10 mouse cellular contexts compared by ENCODE assay signal in the genomic region with DNA sequence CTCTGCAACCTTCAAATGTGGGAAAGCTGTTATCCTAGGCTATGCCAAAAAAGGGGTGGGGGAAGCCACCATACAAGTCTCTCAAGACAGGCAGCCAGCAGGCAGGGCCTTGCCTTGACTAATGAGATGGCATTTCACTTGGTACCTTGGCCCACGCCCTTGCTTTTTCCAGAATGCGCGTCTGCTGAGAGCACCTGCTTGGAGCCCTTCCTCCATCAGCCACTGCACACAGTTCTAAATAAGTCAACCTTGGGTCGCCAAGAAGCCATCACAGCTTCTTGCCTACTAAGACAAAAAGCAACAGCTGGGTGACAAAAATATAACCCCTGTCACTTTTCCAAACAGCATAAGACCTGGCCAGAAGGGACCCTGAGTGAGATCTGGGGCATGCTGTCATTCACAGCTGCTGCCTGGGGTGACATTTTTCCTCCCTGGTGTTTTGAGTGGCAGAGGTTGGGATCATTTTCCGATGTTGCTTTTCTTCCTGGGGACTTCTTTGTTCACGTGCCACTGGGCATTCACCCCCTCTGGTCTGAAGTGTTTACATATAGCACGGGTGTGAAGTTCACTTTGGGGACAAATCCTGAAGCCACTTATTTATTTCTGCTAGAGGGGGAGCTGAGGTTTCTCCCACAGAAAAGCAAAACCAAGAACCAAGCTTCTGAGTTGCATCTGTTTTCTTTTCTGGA.
A peak's percentile ranks its signal among the peaks of the same experiment; 100 is the strongest.
DNase-seq lines count a peak whose midpoint lies in the region; ATAC-seq and TF ChIP-seq lines count a peak whose summit lies in the region.
"Had no signal": no experiment of that assay in that cellular context is flagged by ENCODE, and none has a peak within 500 bp of the region (broad histone marks: within the 10 kb centered on the region; RNA-seq: fewer than 3 reads in every experiment).

No protein-coding gene starts in this region.

- no peaks in the 10 kb centered on the region for H3K27me3 ChIP-seq in hindbrain, postnatal 0 days (ENCODE audit: insufficient read depth, low read length)

- TF ChIP-seq CTCF in hindbrain, postnatal 0 days (IDR thresholded peaks at IDR 0.05; ENCODE audit: low read depth) = no peak

- H3K4me2 ChIP-seq in hindbrain, postnatal 0 days (ENCODE audit: low read depth, low read length) = peak overlapping the region; percentile 46

- peak; percentile 77 to 84 for DNase-seq in cerebellum, postnatal 14 days
- DNase-seq in cerebellum, adult 18-20 months = no peak
- DNase-seq in lung, postnatal 10 days = peak; percentile 13
- DNase-seq in lung, postnatal 36 days = no peak
- DNase-seq in hindbrain, postnatal 0 days (ENCODE audit: low spot score) = peak; percentile 66
- DNase-seq in right cerebral cortex, postnatal 4 days = peak; percentile 9
- no peak for DNase-seq in spleen, postnatal 36 days (ENCODE audit: low spot score in 2 of 2)
- no peak for DNase-seq in cerebellum, adult 9-10 months

- WGBS in hindbrain, postnatal 0 days = 27% methylated on average over 7 of the region's 7 CpGs

- peak overlapping the region; percentile 70 for H3K27ac ChIP-seq in hindbrain, postnatal 0 days
- H3K27ac ChIP-seq: heart, embryonic 10.5 days; macrophage had no signal

- H3K9ac ChIP-seq in hindbrain, postnatal 0 days (replicated peaks; ENCODE audit: low read length) = no peak overlapping the region

- H3K4me1 ChIP-seq in hindbrain, postnatal 0 days (ENCODE audit: insufficient read depth, low read length) = 0 out of 2 replicates have a peak, but pooled peaks cover 4% of the 10 kb centered on the region

- H3K4me3 ChIP-seq in hindbrain, postnatal 0 days (ENCODE audit: low read length) = no peak overlapping the region
- H3K4me3 ChIP-seq: heart, embryonic 10.5 days had no signal

- no peaks in the 10 kb centered on the region for H3K9me3 ChIP-seq in hindbrain, postnatal 0 days (ENCODE audit: low read length)
- H3K9me3 ChIP-seq: heart, embryonic 10.5 days had no signal

- no peaks in the 10 kb centered on the region for H3K36me3 ChIP-seq in hindbrain, postnatal 0 days (ENCODE audit: insufficient read depth, low read length)
- H3K36me3 ChIP-seq: heart, embryonic 10.5 days had no signal

- peak; percentile 73 for ATAC-seq in hindbrain, postnatal 0 days

Comparison
In these comparisons a context has a peak if more than half of its experiments do, and no peak if none do; other contexts are left out.
1. DNase-seq: peak in cerebellum, postnatal 14 days (2 of 2), lung, postnatal 10 days (single experiment), hindbrain, postnatal 0 days (single experiment) and right cerebral cortex, postnatal 4 days (single experiment); none in cerebellum, adult 18-20 months (0 of 2), lung, postnatal 36 days (single experiment), spleen, postnatal 36 days (0 of 2) and cerebellum, adult 9-10 months (single experiment).